Mouse (Mus musculus) liver, embryonic 16.5 days (tissue): Measurements from ENCODE around the gene Anks1b. TPM values are rescaled to one million over a fixed set of nuclear protein-coding genes. Genes with fewer than 3 reads are reported as not detected.

ENCODE experiments used
- ATAC-seq: fragments of 200-750 bp; cut with Nextera tagmentation; 2 replicates; pipeline ENCODE4 v1.8.0; 2017; ENCODE audit warnings: low read depth, mild to moderate bottlenecking, moderate number of reproducible peaks, moderate library complexity
- H3K27ac ChIP-seq: fragments of 300-500 bp; sonication (generic); 2 replicates; pipeline ENCODE4 v1.5.1; 2014; ENCODE audit warnings: mild to moderate bottlenecking, low read length
- H3K27me3 ChIP-seq: fragments of 300-500 bp; sonication (generic); 2 replicates; pipeline ENCODE4 v1.6.1; 2014; ENCODE audit warnings: low read depth, low read length, mixed read lengths; ENCODE audit not compliant: control insufficient read depth, insufficient read depth
- H3K36me3 ChIP-seq: fragments of 300-500 bp; sonication (generic); 2 replicates; pipeline ENCODE4 v1.6.1; 2014; ENCODE audit warnings: mild to moderate bottlenecking; ENCODE audit not compliant: control insufficient read depth, insufficient read depth
- H3K4me1 ChIP-seq: fragments of 300-500 bp; sonication (generic); 2 replicates; pipeline ENCODE4 v1.6.1; 2014; ENCODE audit warnings: low read depth, low read length, mixed read lengths; ENCODE audit not compliant: control insufficient read depth
- H3K4me2 ChIP-seq: fragments of 300-500 bp; sonication (generic); 2 replicates; pipeline ENCODE4 v1.6.1; 2014; ENCODE audit warnings: low read depth, low read length, mixed read lengths
- H3K4me3 ChIP-seq: fragments of 300-500 bp; sonication (generic); 2 replicates; pipeline ENCODE4 v1.5.1; 2014; ENCODE audit warnings: low read depth, mild to moderate bottlenecking, low read length
- H3K9ac ChIP-seq: fragments of 300-500 bp; sonication (generic); 2 replicates; pipeline ENCODE4 v1.6.1; 2014; ENCODE audit warnings: low read depth, low read length
- H3K9me3 ChIP-seq: fragments of 300-500 bp; sonication (generic); replicated peaks from 2 replicates; pipeline ENCODE4 v1.6.1; 2016; ENCODE audit warnings: low read length; ENCODE audit not compliant: control insufficient read depth
- WGBS: fragments of 180-500 bp; shearing (Covaris S2); extraction: QIAGEN DNeasy Blood & Tissue Kit; methylation state at CpG from one replicate; pipeline ENCODE4 v1.1.7; 2014; ENCODE audit not compliant: insufficient replicate concordance; 5-methylcytosine and 5-hydroxymethylcytosine counted together
- polyA plus RNA-seq: library from polyadenylated mRNA; unstranded; fragments of >200 nt; fragmentation: Nextera tagmentation; extraction: Ambion mirVana; gene quantifications from 2 replicates; pipeline ENCODE4 v1.2.1, GENCODE M21; 2015

Gene Anks1b
- polyA plus RNA-seq, 1 experiment from 2014 or later, result not detected

- 15% methylated on average over 7 of the region's 7 CpGs for WGBS
- no peaks in the 10 kb centered on the region for H3K27me3 ChIP-seq
- no peak overlapping the region for H3K4me2 ChIP-seq
- no peak overlapping the region for H3K4me3 ChIP-seq
- no peak overlapping the region for H3K9ac ChIP-seq
- no peaks in the 10 kb centered on the region for H3K36me3 ChIP-seq
- no peak for ATAC-seq
- no peak overlapping the region for H3K27ac ChIP-seq
- no peaks in the 10 kb centered on the region for H3K4me1 ChIP-seq
- H3K9me3 ChIP-seq, result no peaks in the 10 kb centered on the region
Measured at GRCm38 (mm10) chr10:90081630-90082029, 208.3 kb downstream of the Anks1b start.

- H3K4me3 ChIP-seq, result no peak overlapping the region
- no peaks in the 10 kb centered on the region for H3K4me1 ChIP-seq
- no peaks in the 10 kb centered on the region for H3K27me3 ChIP-seq
- no peak overlapping the region for H3K27ac ChIP-seq
- ATAC-seq, result no peak
- H3K9me3 ChIP-seq, result no peaks in the 10 kb centered on the region
- WGBS, result 68% methylated on average over 6 of the region's 6 CpGs
- no peaks in the 10 kb centered on the region for H3K36me3 ChIP-seq
- H3K4me2 ChIP-seq, result no peak overlapping the region
- no peak overlapping the region for H3K9ac ChIP-seq
Measured at GRCm38 (mm10) chr10:90093877-90094276, 220.6 kb downstream of the Anks1b start.

GRCm38 (mm10) chr10:90112662-90113061, 239.4 kb downstream of the Anks1b start:
- Histone ChIP-seq H3K4me1 (no peaks in the 10 kb centered on the region), H3K27me3 (no peaks in the 10 kb centered on the region), H3K4me2 (no peak overlapping the region), H3K4me3 (no peak overlapping the region), H3K36me3 (no peaks in the 10 kb centered on the region), H3K27ac (no peak overlapping the region), H3K9ac (no peak overlapping the region), H3K9me3 (no peaks in the 10 kb centered on the region)
- no peak for ATAC-seq
- 44% methylated on average over 5 of the region's 5 CpGs for WGBS

- WGBS, result 59% methylated on average over 3 of the region's 3 CpGs
Measured at GRCm38 (mm10) chr10:90116867-90117266, 243.6 kb downstream of the Anks1b start.

GRCm38 (mm10) chr10:90117836-90118235, 244.5 kb downstream of the Anks1b start:
- 65% methylated on average over 2 of the region's 2 CpGs for WGBS
- Histone ChIP-seq H3K4me3 (no peak overlapping the region), H3K36me3 (no peaks in the 10 kb centered on the region), H3K27me3 (no peaks in the 10 kb centered on the region), H3K27ac (no peak overlapping the region), H3K4me2 (no peak overlapping the region), H3K9me3 (no peaks in the 10 kb centered on the region), H3K4me1 (no peaks in the 10 kb centered on the region), H3K9ac (no peak overlapping the region)
- ATAC-seq, result no peak

More at GRCm38 (mm10) chr10:90116867-90117266, 243.6 kb downstream of the Anks1b start:
- no peak overlapping the region for H3K4me2 ChIP-seq
- no peaks in the 10 kb centered on the region for H3K27me3 ChIP-seq
- no peak overlapping the region for H3K27ac ChIP-seq
- H3K9ac ChIP-seq, result no peak overlapping the region
- H3K4me3 ChIP-seq, result no peak overlapping the region
- H3K36me3 ChIP-seq, result no peaks in the 10 kb centered on the region
- ATAC-seq, result no peak
- no peaks in the 10 kb centered on the region for H3K9me3 ChIP-seq
- no peaks in the 10 kb centered on the region for H3K4me1 ChIP-seq

GRCm38 (mm10) chr10:90137538-90137937, 264.2 kb downstream of the Anks1b start:
- Histone ChIP-seq H3K27me3 (no peaks in the 10 kb centered on the region), H3K4me1 (no peaks in the 10 kb centered on the region), H3K36me3 (no peaks in the 10 kb centered on the region), H3K4me3 (no peak overlapping the region), H3K9me3 (0 out of 2 replicates have a peak, but pooled peaks cover 2% of the 10 kb centered on the region), H3K9ac (no peak overlapping the region), H3K27ac (no peak overlapping the region), H3K4me2 (no peak overlapping the region)
- ATAC-seq, result no peak

GRCm38 (mm10) chr10:90140947-90141346, 267.6 kb downstream of the Anks1b start:
- Histone ChIP-seq H3K4me1 (no peaks in the 10 kb centered on the region), H3K36me3 (no peaks in the 10 kb centered on the region), H3K27ac (no peak overlapping the region), H3K9ac (no peak overlapping the region), H3K27me3 (no peaks in the 10 kb centered on the region), H3K4me2 (no peak overlapping the region), H3K4me3 (no peak overlapping the region), H3K9me3 (no peaks in the 10 kb centered on the region)
- ATAC-seq, result no peak

- no peak overlapping the region for H3K27ac ChIP-seq
- no peaks in the 10 kb centered on the region for H3K4me1 ChIP-seq
- H3K9me3 ChIP-seq, result no peaks in the 10 kb centered on the region
- no peak for ATAC-seq
- H3K9ac ChIP-seq, result no peak overlapping the region
- H3K36me3 ChIP-seq, result no peaks in the 10 kb centered on the region
- H3K4me2 ChIP-seq, result no peak overlapping the region
- WGBS, result 76% methylated on average over 1 of the region's 1 CpGs
- H3K4me3 ChIP-seq, result no peak overlapping the region
- H3K27me3 ChIP-seq, result no peaks in the 10 kb centered on the region
Measured at GRCm38 (mm10) chr10:90144444-90144843, 271.1 kb downstream of the Anks1b start.

GRCm38 (mm10) chr10:90151510-90151909, 278.2 kb downstream of the Anks1b start:
- Histone ChIP-seq H3K9ac (no peak overlapping the region), H3K27ac (no peak overlapping the region), H3K4me2 (no peak overlapping the region), H3K4me3 (no peak overlapping the region), H3K9me3 (no peaks in the 10 kb centered on the region), H3K27me3 (no peaks in the 10 kb centered on the region), H3K4me1 (no peaks in the 10 kb centered on the region), H3K36me3 (no peaks in the 10 kb centered on the region)
- ATAC-seq, result no peak
